Mouse (Mus musculus) WW6 (cell line): ENCODE results near the gene Fank1.

ENCODE experiments used
- DNase-seq: peaks from one replicate; pipeline ENCODE4 v3.0.0-alpha.2; 2013; ENCODE audit warnings: low read depth, low spot score

Fank1 gene

DNA sequence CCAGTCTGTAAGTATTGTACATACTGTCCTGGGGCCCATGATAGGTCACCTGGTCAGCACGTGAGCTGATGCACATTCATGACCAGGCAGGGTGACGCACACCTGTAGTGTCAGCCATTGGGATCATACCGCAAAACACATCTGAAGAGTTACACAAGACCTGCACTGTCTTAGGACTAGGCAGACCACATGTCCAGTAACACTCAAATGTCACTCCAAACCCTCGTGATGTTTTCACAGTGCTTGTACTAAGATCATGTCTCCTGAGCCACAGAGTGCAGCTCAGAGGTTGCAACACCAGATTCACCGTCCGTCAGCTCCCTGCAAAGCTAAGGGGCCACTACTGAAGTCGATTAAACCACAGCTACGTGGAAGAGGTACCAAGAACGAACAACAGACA lies 114.6 kb downstream of the Fank1 start:
- DNase-seq = no peak

DNA sequence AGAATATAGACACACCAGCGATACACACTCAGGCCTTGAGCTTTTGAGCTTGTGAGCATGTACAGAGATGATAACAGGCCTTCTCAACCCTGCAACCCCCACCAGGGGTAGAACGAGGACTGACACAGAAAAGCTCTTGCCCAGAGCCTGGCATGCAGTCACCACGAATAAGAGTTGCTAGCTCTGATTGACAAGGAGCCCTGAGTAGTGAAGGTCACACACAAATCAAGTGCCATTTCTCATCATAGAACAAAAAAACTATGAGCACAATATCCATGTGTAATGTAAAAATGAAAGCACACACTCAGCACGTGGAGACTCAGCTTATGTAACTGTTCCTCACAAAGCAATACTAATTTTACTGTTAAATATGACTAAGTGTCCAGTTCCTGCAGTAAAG lies 115.1 kb downstream of the Fank1 start:
- no peak for DNase-seq

- DNase-seq = no peak
These were observed 122.7 kb downstream of the Fank1 start for GRCm38 (mm10) chr7:133899391-133899790.

DNA sequence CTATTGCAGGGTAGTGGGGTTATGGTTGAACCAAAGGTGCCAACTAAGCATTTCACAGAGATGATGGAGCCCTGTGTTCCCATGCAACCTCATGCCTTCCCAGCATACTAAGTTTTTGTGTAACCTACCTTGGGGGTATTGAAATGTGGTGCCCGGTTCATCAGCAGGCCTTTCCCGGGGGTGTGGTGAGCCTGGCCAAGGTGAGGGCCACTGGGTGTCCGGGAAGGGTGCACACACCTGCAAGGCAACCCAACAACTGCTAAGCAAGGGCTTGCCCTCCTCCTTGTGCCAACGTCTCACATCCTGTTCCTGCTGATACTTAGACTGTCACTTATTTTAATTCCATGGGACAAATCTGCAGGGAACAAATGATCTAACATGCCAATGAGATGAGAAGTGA lies 132.3 kb downstream of the Fank1 start:
- DNase-seq = no peak

- DNase-seq = no peak
These were observed 133.2 kb downstream of the Fank1 start for GRCm38 (mm10) chr7:133909833-133910375.

- DNase-seq = no peak
These were observed 135.2 kb downstream of the Fank1 start for GRCm38 (mm10) chr7:133911881-133912280.

- DNase-seq = no peak
These were observed 139.6 kb downstream of the Fank1 start for GRCm38 (mm10) chr7:133916230-133916629.

DNA sequence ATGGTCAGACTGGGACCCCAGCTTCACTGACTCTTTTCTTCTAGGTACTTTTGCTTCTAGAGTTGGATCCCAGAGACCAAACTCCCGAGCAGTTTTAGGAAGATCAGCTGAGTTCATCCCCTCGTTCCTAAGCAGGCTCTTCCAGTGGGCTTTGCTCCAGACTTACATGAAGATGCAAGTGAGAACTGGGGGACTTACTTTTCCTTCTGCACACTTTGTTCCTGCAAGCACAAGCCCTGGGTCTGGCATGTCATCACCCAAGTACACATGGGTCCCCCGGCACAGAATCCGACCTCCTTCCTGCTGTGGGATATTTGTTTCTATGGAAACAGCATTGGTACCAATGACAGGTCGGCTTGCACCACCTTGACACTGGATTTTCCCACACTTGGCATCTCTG lies 142.6 kb downstream of the Fank1 start:
- no peak for DNase-seq

GRCm38 (mm10) chr7:133919918-133920317 lies 143.3 kb downstream of the Fank1 start:
- no peak for DNase-seq

- no peak for DNase-seq
These were observed 144.1 kb downstream of the Fank1 start for GRCm38 (mm10) chr7:133920724-133921123.

- DNase-seq = no peak
These were observed 144.6 kb downstream of the Fank1 start for GRCm38 (mm10) chr7:133921291-133921690.

DNA sequence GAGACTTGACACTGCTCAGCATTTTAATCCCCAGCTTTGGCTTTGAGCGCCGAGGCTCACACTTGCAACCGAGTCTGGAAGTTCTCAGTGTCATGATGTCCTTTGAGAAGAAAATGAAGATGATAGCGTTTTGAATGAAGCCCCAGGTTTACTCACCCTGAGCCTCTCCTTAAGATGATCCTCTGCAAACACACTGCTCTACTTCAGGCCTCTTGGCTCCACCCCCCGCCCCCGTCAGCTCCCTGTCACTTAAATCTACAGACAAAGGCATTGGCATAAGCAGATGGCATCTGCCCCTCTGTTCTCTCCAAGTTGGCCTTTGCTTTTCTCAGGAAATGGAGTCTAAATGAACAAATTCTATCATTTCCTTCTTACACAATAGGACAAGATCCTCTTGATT lies 147.3 kb downstream of the Fank1 start:
- no peak for DNase-seq

GRCm38 (mm10) chr7:133925771-133926170 lies 149.1 kb downstream of the Fank1 start:
- no peak for DNase-seq

DNA sequence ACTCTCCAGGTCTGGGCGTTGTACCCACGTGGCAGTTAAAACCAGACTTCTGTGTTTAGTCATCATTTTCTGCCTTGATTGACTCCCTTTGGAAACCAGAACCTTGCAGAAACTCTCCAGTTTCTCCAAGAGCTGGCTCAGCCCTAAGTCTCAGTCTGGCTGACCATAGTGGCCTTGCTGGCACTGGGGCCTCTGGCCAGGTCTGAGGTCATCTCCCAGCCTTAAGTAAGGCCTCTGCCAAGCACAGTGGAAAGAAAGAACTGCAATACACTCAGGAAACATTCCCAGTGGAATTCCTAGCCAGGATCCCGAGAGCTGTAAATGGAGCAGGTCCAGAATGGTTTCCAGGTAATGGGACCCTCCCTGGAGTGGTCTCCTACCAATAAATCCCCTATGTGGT lies 152.3 kb downstream of the Fank1 start:
- no peak for DNase-seq
